Mouse (Mus musculus) urinary bladder, postnatal 4 days (tissue): Measurements from ENCODE around the gene Acadvl.

ENCODE experiments used
- DNase-seq, 2 experiments: peaks; one replicate each; pipeline ENCODE4 v3.0.0; 2021 to 2022; ENCODE audit warnings: low spot score in 2 of 2

Gene Acadvl

DNA sequence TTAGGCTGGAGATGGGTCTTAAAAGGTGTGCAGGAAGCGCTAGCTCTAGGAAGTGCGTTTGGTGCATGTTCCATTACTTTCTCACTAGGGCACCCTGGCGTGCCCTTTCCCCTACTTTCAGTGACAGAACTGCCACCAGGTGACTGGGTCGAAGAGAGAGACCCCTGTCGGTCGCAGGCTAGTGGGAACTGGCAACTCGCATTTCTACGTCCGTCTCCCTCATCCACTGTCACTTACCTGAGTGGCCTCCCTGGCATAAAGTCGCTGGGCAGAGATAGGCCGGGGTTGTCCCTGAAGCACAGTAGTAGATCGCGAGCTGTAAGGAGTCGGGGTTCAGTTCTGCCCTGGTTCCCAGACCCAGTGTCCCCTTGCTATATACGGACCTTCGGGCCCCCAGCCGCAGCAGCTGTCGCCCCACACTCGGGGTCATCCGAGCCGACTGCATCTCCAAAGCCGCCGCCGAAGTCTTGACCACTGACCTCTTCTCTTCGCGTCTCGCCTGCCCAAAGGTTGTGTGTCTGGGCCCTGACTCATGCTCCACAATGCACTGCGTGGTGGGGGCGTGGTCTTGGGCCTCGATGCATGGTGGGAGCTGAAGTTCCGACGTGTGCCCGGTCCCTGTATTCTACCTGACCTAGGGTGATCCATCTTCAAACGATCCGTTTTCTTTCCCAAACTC, at the start of gene Acadvl:
TSS of gene Acadvl (minus strand) at position 532 of the 679 bp plus-strand sequence.
- peak; percentile 79 to 86 for DNase-seq

DNA sequence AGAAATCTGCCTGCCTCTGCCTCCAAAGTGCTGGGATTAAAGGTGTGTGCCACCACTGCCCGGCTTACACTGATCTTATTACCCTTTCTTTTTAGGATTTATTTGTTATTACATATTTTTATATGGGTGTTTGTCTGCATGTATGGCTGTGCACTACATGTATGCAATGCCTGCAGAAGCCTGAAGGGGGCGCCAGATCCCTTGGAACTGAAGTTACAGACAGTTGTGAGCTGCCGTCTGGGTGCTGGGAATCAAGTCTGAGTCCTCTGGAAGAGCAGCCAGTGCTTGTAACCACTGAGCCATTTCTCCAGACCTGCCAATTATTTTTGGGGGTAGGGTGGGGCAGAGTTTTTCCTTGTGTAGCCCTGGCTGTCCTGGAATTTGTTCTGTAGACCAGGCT, 47.8 kb upstream of the Acadvl start:
- no peak for DNase-seq

DNA sequence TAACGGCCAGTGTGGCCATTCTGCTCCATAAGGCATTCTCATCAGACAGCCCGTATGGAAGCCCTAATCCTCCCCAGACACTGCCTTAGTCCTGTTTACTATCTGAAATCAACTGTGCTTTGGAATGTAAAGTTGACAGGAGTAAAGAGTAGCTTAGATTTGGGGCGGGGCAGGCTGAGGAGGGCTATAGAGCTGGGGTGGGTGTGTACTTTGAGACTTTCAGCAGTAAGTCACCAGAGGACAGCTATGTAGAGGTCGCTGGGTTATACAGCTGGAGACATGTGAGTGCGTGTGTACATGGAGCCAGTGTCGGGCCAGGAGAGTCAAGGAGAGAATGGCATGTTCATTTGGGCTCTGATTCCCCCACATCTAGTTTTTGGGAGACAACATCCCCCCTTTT, 44.7 kb upstream of the Acadvl start:
- no peak for DNase-seq

DNA sequence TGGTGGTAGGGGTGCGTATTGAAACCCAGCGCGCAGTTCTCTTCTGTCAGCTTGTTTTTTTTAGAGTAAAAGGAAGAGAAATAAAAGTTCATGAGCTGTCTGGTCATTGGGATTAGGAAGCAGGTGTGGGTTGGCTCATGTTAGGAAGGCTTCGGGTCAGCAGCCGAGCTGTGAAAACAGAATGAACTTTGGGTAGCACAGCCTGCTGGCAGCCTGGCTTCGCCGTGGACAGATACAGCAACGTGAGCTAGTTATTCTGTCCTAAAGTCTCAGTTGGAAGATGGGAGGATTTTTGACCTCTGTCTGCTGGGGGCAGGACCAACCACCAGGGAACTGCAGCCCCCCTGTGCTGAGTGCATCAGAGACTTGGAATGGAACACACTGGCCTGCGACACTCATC, 42.6 kb upstream of the Acadvl start:
- DNase-seq: no peak

DNA sequence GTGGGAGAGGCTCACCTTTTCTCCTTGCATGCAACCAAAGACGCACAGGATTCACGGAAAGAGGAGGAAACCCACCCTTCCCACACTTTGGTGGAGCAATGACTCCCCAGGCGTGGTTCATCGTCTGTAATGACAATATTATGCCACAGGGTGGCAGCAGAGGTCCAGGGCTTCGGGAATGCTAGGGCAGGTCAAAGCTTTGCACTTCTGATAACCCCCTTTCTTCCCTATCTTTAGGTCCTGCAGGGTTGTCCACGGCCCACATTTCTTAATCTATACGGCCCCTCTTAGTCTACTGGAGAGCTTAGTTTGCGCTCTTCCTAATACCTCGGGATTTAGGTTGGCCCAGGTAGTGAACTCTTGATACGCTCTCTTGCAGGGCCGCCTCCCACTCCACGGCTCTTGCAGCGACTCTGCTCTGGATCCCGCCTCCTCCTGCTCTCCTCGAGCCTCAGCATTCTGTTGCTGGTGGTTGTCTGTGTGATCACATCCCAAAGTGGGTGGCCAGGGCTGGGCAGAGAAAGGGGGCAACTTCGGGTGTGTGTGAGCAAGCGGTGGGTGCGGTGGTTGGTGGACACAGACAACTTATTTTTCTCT, 40.5 kb upstream of the Acadvl start:
- peak; percentile 57 to 82 for DNase-seq

DNA sequence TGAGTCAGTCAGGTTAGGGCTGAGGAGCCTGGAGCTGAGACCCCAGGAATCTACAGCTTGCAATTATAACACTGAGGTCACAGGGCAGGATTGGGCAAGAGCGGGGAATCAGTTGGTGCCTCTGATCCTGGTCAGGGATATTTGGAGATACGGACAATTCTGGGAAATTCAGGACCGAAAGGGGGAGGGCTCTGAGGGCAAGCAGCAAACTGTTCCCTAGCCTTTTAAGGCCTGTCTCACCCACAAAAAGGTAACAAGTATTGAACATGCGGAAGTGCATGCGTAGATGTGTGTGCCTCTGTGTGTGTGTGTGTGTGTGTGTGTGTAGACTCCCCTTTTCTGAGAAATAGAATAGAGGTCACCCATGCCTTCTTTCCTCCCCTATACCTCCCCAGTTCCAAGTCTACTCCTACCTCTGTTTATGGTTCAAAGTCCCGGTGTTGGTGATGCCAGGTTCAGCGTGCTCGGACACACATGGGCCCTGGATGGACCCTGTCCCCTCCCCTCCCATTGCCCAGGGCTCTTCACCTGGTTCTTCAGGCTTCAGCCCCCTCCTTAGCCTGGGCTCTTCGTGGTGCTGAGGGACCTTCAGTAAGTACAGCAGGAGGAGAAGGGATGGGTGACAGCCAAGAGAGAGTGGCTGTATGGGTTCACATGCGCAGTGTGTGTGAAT, 38.8 kb upstream of the Acadvl start, which contains the start of gene Asgr1:
TSS of gene Asgr1 (plus strand) at position 188 of the 673 bp plus-strand sequence.
- no peak for DNase-seq

DNA sequence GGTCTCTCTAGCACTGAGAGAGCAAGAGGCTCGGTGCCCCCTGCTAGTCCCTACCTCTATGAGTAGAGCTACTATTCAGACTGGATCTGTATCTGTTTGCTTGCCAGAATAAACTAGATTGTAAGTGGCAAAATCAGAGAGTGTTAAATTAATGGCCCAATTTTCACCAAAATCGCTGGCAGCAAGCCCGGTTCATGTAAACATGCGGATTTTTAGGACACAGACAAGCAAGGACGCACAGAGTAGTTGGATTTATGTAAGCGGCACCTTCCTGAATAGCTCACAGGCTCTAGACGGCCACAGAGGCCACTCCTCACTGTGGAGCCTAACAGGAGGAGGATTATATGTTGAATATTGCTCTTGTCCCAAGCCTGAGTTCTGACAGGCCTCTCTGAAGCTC, 37.9 kb upstream of the Acadvl start:
- DNase-seq: no peak

DNA sequence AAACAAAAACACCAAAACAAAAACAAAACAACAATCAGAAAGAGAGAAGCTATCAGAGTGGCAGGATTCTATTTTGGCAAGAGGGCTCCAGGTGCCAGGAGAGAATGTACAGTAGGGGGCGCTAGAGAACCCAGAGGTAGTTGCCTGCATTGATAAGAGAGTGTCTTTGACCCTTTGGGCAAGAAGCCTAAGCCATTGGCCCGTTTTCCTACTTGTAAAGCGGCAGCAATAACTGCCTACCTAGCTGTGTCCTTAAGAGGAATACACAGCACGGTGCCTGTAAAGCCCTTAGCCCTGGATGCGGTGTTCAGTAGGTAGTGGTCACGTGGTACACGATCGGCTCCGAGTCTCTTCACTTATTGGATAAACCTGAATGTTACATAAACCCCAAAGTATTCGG, 34.6 kb upstream of the Acadvl start:
- no peak for DNase-seq

DNA sequence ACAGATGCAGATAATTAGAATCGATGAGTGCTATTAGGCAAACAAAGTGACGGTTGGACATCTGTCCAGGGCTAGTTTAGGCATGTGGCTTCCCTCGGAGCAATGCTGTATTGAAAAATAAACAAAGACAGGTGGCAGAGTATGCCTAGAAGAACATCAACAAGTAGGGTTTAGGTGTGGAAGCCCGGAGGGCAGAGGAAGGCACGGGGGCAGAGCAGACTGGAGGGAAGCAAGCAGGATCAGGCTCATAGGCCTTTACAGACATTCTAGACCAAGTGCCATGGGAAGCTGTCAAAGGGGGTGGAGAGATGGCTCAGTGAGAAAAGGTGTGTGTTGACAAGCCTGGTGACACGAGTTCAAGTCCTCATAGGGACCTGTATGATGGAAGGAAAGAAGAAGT, 34.2 kb upstream of the Acadvl start:
- DNase-seq: no peak

DNA sequence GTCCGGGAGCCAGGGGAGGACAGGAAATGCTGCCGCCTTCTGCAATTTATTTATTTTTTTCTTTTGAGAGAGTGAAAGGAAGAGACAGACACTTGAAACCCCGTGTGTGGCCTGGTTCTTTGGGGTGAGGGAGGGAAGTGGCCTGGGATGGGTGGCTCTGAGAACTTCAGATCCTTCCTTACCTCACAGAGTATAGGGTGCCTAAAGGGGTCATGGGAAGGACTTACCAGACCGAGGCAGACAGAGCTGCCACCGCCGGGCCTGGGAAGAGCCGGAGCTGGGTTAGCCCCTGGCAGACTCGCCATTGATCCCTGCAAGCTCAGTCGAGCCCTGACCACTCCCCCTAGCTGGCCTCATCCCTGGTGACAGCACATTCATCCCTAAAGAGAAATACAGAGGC, 30.2 kb upstream of the Acadvl start:
- DNase-seq: no peak

DNA sequence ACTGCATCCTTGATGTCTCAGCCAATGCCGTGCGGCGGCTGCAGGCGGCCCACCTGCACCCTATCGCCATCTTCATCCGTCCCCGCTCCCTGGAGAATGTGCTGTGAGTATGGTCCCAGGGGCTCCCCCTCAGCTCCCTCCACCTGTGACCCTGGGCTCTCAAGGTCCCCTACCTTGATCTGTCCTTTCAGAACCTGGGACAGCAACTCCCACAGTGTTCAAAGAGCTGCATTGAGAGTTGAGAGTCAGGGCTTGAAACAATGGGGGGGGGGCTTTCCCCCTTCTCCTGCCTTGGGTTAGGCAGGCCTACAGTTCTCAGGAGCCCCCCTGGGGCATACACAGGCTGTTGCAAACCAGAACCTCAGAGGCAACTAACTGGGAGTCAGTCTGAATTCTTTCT, 28.5 kb upstream of the Acadvl start:
- DNase-seq: no peak

DNA sequence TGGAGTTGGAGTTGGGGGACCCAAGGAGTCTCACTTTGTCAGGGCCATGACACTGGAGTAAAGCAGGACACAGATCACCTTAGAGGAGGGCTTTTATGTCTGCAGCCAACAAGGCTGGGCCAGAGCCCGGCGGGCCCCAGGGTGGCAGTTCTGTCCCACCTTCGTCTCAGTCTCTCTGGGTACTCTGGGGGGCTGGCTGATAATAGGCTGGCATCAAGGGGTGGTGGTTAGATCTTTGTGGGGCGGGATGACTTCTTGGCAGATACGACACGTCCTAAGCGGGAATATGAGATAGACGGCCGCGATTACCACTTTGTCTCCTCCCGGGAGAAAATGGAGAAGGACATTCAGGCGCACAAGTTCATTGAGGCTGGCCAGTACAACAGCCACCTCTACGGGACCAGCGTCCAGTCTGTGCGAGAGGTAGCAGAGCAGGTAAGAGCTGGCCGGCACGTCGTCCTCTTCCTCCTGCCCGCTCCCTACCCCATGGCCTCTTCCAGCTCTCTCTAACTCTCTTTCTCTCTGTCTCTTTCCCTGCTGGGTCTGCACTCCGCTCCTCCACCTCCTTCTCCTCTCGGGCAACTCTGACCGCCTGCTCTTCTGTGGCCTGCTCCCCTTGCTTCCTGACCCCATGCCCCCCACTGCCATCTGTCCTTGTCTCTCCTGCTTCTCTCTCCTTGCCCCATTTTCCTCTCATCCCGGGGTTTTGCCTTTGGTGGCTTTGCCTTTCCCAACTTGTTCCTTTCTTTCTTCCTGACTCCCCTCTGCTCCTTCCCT, 27.3 kb upstream of the Acadvl start:
- DNase-seq: no peak

DNA sequence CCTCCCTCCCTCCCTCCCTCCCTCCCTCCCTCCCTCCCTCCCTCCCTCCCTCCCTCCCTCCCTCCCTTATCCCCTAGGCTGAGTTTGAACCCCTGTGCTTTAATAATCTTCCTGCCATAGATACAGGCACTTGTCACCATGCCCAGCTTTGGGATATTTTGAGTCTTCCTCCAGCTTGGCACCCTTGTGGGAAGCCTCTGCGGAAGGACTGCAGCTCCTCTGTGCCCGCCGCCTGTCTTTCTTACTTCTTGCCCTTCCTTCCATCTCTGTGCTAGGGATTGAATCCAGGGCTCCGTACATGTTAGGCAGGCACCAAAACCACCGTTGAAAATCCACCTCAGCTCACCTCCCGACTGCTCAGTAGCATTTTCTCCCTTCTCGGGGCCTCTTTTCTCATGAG, 25.0 kb upstream of the Acadvl start:
- DNase-seq: no peak

DNA sequence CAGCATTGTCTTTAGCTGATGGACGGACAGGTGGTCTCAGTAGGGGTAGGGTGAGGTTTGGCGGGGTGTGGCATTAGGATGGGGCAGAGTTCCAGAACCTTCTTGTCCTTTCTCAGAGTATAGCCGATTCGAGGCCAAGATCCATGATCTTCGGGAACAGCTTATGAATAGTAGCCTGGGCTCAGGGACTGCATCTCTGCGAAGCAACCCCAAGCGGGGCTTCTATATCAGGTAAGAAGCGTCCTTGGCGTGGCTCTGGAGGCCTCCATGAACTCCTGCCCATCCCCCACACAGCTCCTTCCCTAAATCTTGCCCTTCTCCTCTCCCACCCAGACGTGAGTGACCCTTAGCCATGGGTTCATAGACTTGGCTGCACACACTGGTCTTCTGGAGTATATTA, 24.4 kb upstream of the Acadvl start:
- DNase-seq: no peak

DNA sequence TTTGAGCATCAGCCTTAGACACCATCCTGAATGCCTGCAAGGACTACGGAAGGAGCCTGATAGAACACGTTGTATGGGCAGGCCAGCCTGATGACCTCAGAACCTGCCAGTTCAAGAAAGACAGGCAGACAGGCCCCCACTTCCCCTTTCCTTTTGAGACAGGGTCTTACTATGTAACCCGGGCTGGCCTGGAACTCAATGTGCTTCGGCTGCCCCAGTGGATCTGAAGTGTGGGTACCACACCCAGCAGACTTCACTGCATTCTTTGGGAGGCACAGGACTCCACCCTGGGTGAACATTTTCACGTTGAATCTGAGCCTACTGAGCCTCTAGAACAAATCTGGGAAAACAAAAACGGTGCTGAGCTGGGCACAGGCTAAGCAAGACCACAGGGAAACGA, 23.0 kb upstream of the Acadvl start:
- DNase-seq: no peak

DNA sequence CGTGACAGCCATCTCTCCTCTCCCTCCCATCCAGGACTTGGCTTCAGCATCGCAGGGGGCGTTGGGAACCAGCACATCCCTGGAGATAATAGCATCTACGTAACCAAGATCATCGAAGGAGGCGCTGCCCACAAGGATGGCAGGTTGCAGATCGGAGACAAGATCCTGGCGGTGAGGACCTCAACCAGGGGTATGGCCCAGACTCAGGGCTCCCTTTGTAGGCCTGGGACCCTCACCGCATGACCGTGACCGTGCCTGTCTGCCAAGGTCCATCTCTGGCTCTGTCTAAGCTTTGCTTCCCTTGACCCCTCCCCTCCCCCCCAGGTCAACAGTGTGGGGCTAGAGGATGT, 16.1 kb upstream of the Acadvl start:
- no peak for DNase-seq

DNA sequence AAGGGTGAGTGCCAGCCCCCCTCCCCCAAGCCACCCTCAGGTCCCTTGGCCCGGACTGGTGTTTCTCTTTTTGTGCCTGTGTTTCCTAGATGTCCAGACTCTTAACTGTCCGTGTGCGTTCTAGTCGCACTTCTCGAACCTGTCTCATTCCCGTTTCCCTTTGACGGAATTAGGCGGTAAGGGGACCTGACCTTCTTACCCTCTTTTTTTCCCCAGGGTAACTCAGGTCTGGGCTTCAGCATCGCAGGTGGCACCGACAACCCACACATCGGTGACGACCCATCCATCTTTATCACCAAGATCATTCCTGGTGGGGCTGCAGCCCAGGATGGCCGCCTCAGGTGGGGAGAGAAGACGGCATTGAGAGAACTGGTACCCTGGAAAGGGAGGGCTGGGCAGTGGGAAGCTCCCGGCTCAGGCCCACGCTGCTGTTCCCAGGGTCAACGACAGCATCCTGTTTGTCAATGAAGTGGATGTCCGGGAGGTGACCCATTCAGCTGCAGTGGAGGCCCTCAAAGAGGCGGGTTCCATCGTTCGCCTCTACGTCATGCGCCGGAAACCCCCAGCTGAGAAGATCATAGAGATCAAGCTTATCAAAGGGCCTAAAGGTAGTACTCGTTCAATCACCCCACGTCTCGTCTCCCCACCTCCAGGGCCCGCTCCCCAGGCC, 15.6 kb upstream of the Acadvl start:
- no peak for DNase-seq

DNA sequence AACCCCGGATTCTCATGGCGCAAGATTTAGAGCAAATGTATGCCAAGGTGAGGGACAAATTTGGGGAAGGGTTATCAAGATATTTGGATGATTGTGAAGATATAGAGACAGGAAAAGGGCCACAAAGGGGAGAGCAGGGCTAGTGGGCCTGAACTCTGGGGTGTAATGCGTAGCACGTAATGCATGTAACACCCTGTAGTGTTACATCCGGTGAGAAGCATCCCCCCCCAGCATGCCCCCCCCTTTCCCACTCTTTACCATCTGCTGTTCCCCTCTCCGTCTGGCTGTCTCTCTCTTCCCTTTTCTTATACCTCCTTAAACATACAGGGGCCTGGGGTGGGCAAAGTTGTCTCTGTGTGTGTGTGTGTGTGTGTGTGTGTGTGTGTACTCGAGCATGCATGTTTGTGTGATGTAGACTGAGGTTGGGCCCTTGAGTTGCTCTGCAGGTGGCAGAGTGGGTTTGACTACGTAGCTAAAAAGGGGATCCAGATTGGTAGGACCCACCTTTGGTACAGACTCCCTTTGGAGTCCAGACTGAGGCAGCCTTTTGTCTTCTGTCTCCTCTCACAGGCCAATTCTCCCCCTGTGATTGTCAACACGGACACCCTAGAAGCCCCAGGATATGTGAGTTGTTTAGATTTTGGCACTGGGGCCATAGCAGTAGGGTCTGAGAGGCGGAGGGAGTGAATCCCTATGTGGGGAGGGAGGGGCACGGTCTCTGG, 14.8 kb upstream of the Acadvl start:
- DNase-seq: no peak

DNA sequence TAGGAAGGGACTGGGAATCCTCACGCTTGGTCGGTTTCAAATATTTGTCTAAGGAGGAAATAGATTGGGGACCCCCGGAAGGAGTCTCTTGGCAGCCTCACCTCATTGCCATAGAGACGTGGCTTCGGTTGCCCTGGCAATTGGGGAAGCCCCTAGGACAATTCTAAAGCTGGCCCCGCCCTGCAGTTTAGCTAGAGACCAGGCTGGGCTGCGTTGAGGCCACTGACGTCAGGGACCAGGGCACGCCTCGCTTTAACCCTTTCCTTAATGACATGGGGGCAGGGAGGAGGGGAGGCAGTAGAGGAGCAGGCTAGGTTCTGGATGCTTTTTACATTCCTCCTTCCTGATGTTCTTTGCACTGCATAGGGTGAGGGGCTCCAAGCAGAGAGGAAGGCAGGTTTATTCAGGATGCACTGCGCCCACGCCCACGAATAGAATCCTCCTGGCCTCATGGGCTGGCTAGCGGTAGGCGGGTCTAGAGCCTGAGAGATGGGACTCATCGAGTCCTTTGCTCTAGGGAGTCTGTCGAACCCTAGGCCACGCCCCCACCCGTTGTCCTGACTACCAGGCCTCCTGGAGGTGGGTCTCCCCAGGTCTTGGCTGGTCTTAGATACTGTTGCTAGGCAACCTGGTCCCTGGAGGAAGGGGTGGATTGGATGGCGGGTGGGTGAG, 14.1 kb upstream of the Acadvl start:
- DNase-seq: peak; percentile 76 to 77

DNA sequence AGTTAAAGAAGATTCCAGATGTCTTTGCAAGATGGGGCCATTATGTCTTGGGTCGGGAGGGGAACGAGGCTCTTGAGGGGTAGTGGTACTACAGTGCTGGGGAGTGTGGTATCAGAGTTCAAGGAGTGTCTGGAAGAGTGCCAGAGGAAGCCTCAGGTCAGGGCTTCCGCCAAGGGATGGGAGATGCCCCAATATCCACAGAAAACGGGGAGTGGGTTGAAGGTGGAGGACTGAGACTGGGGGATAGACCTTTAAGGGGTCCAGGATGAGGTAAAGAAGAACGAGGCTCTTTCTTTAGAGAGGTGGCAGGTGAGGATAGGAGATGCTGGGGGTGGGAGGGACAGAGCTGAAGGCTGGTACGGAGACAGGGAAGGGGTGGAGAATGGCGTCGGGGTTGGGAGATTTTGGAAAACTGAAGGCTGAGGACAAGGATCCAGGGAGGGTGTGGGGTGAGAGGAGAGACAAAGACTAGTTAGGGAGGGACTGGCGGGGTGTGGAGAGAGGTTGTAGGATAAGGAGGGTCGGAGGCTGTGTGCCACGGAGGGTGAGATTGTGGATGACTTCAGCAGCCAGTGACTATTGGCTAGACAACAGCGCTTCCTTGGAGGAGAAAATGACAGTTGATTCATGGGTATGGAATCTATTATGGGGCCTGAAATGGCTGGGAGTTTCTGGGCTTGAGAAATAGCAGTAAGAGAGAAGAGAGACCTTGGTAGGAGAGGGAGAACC, 13.4 kb upstream of the Acadvl start:
- DNase-seq: no peak
